Mouse (Mus musculus) neural tube, postnatal 0 days (tissue): ENCODE data around the gene Nde1. TPM values are rescaled to one million over a fixed set of nuclear protein-coding genes. Genes with fewer than 3 reads are reported as not detected.

Experiments
- microRNA counts: library from miRNA; unstranded; fragments of <30 nt; microRNA quantifications from one replicate; lab custom pipeline; 2015
- microRNA-seq: library from miRNA; unstranded; fragments of <30 nt; microRNA quantifications from one replicate; pipeline ENCODE4, GENCODE M21; 2016
- polyA plus RNA-seq: library from polyadenylated mRNA; unstranded; fragments of >200 nt; fragmentation: Nextera tagmentation; extraction: Ambion mirVana; gene quantifications from 2 replicates; pipeline ENCODE4 v1.2.1, GENCODE M21; 2015

Gene Nde1
- polyA plus RNA-seq, result 18.5 and 19.0 TPM in 2 replicates

DNA sequence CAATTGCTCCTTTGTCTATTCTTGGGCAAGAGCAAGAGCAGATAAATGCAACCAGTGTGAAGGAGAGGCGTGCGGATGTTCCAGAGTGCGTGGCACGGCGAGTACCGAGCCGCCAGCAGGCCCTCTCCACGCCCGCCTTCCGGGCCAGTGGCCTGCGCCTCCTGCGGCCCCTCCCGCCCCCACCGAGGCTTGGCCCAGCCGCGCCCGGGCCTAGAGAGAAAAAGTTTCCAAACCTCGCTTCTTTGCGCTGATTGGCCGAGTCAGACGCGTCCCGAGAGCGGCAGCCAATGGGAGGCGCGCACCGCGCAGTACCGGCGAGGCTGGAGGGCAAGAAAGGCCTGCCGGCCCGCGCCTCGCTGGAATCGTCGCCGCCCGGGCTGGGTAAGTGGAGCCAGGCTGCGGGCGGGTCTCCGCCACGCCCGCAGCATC, at the start of gene Nde1, which contains the start of gene Marf1:
Gene Nde1, plus strand, starts transcription at position 288 of the 429 bp plus-strand sequence.
Gene Marf1, minus strand, starts transcription at position 364 of the 429 bp plus-strand sequence.

MicroRNAs within 50 kb of the gene (microRNA counts, 519-probe panel; counts per million panel counts)
- 4,214 counts per million, percentile 38 among the panel's probes with 10 or more counts for microRNA mmu-miR-484 (lab: Ali Mortazavi, UCI)

Small RNA genes within 50 kb of the gene (microRNA-seq; reads per million reads assigned to microRNA genes)
- gene Gm27671 (not detected), gene Mir484 (1,807 reads per million, percentile 81 among the genes with 10 or more reads in this experiment)

Other genes starting within 250 kb of the Nde1 start
- 152 and 183 TPM in 2 replicates for gene 2900011O08Rik, start 176.7 kb upstream of the Nde1 start, polyA plus RNA-seq
- 0.74 and 1.3 TPM in 2 replicates for gene Ifitm7, start 176.4 kb upstream of the Nde1 start, polyA plus RNA-seq
- 9.3 and 9.8 TPM in 2 replicates for gene Marf1, start 76 bp downstream of the Nde1 start, polyA plus RNA-seq
- gene Myh11, start 128.1 kb downstream of the Nde1 start, polyA plus RNA-seq, result 0.55 and 0.63 TPM in 2 replicates
- 194 and 209 TPM in 2 replicates for gene Fopnl, start 154.1 kb downstream of the Nde1 start, polyA plus RNA-seq
- gene Abcc1, start 198.3 kb downstream of the Nde1 start, polyA plus RNA-seq, result 7.2 and 7.5 TPM in 2 replicates